In genomic region chr15:101224006-101224906, GRCm38 (mm10) we compare ENCODE assay signal across 8 mouse cellular contexts. TPM values are rescaled to one million over a fixed set of nuclear protein-coding genes. Genes with fewer than 3 reads are reported as not detected.
DNase-seq lines count a peak whose midpoint lies in the region; ATAC-seq and TF ChIP-seq lines count a peak whose summit lies in the region.

Gene Grasp, plus strand, starts transcription at chr15:101224188.

- DNase-seq in CD4-positive, CD25-positive, alpha-beta regulatory T cell, adult 2 months (ENCODE audit: low read depth, low spot score), result peak; percentile 90
- DNase-seq in brain, embryonic 14.5 days (ENCODE audit: low read depth), result peak; percentile 87
- peak; percentile 86 for DNase-seq in forebrain, embryonic 14.5 days (ENCODE audit: low spot score)
- peak; percentile 93 to 95 for DNase-seq in heart, postnatal 10 days
- DNase-seq in kidney, postnatal 4 days, result peak; percentile 92 to 95
- DNase-seq in liver, postnatal 0 days, result peak; percentile 82
- DNase-seq in stomach, postnatal 0 days (ENCODE audit: low spot score), result peak; percentile 90

- H3K27me3 ChIP-seq in forebrain, embryonic 14.5 days (replicated peaks; ENCODE audit: control insufficient read depth, insufficient read depth, low read length), result 0 out of 2 replicates have a peak, but pooled peaks cover 5% of the 10 kb centered on the region
- peaks cover 44% of the 10 kb centered on the region for H3K27me3 ChIP-seq in liver, postnatal 0 days (ENCODE audit: insufficient read depth, low read length)
- peaks cover 21% of the 10 kb centered on the region for H3K27me3 ChIP-seq in neural tube, embryonic 13.5 days
- H3K27me3 ChIP-seq in stomach, postnatal 0 days (ENCODE audit: control insufficient read depth, insufficient read depth, low read length), result no peaks in the 10 kb centered on the region

- no peak for TF ChIP-seq CTCF in brain, embryonic 14.5 days (IDR thresholded peaks at IDR 0.05; ENCODE audit: borderline replicate concordance, extremely low read depth, insufficient read depth, insufficient read length)
- TF ChIP-seq CTCF in liver, postnatal 0 days (IDR thresholded peaks at IDR 0.05; ENCODE audit: low read depth), result no peak
- TF ChIP-seq CTCF in stomach, postnatal 0 days (IDR thresholded peaks at IDR 0.05; ENCODE audit: low read depth), result peak; percentile 45

- peaks cover 24% of the 10 kb centered on the region for H3K4me1 ChIP-seq in forebrain, embryonic 14.5 days (ENCODE audit: control insufficient read depth, insufficient read depth, low read length)
- H3K4me1 ChIP-seq in liver, postnatal 0 days (ENCODE audit: insufficient read depth), result peaks cover 12% of the 10 kb centered on the region; the same call in 1 of the 2 replicates
- H3K4me1 ChIP-seq in neural tube, embryonic 13.5 days (replicated peaks), result peaks cover 66% of the 10 kb centered on the region
- H3K4me1 ChIP-seq in stomach, postnatal 0 days (replicated peaks; ENCODE audit: control insufficient read depth, insufficient read depth), result peaks cover 11% of the 10 kb centered on the region; the same call in 1 of the 2 replicates

- peak within 1 kb of the TSS; percentile 75 for H3K4me3 ChIP-seq in forebrain, embryonic 14.5 days (ENCODE audit: low read depth, low read length)
- H3K4me3 ChIP-seq in liver, postnatal 0 days (ENCODE audit: low read depth, low read length), result peak within 1 kb of the TSS; percentile 64
- H3K4me3 ChIP-seq in neural tube, embryonic 13.5 days, result peak within 1 kb of the TSS; percentile 76
- peak within 1 kb of the TSS; percentile 71 for H3K4me3 ChIP-seq in stomach, postnatal 0 days (ENCODE audit: low read depth, low read length)

- no peaks in the 10 kb centered on the region for H3K9me3 ChIP-seq in forebrain, embryonic 14.5 days (replicated peaks; ENCODE audit: control insufficient read depth, low read length)
- no peaks in the 10 kb centered on the region for H3K9me3 ChIP-seq in liver, postnatal 0 days (ENCODE audit: low read length)
- no peaks in the 10 kb centered on the region for H3K9me3 ChIP-seq in neural tube, embryonic 13.5 days
- no peaks in the 10 kb centered on the region for H3K9me3 ChIP-seq in stomach, postnatal 0 days (ENCODE audit: control insufficient read depth, low read length)

- no peak for TF ChIP-seq EP300 in liver, postnatal 0 days (IDR thresholded peaks at IDR 0.05; ENCODE audit: low read depth)
- no peak for TF ChIP-seq EP300 in stomach, postnatal 0 days (optimal IDR thresholded peaks at IDR 0.05)

- under 1% methylated on average over 75 of the region's 77 CpGs for WGBS in forebrain, embryonic 14.5 days
- WGBS in liver, postnatal 0 days (ENCODE audit: insufficient replicate concordance), result under 1% methylated on average over 75 of the region's 77 CpGs
- under 1% methylated on average over 76 of the region's 77 CpGs for WGBS in neural tube, embryonic 13.5 days
- under 1% methylated on average over 74 of the region's 77 CpGs for WGBS in stomach, postnatal 0 days

- H3K9ac ChIP-seq in forebrain, embryonic 14.5 days (ENCODE audit: low read length), result peak within 1 kb of the TSS; percentile 79
- H3K9ac ChIP-seq in liver, postnatal 0 days (replicated peaks), result peak within 1 kb of the TSS; percentile 59
- H3K9ac ChIP-seq in neural tube, embryonic 13.5 days, result peak within 1 kb of the TSS; percentile 84
- H3K9ac ChIP-seq in stomach, postnatal 0 days (ENCODE audit: low read length), result peak within 1 kb of the TSS; percentile 77

- ATAC-seq in forebrain, embryonic 14.5 days, result peak; percentile 81
- ATAC-seq in liver, postnatal 0 days, result peak; percentile 72
- ATAC-seq in neural tube, embryonic 13.5 days (ENCODE audit: low read depth), result peak; percentile 69
- ATAC-seq in stomach, postnatal 0 days (ENCODE audit: low FRiP score, low TSS enrichment), result peak; percentile 85

- H3K4me2 ChIP-seq in forebrain, embryonic 14.5 days (ENCODE audit: low read length), result peak within 1 kb of the TSS; percentile 95
- H3K4me2 ChIP-seq in liver, postnatal 0 days (ENCODE audit: low read depth, low read length), result peak within 1 kb of the TSS; percentile 90
- H3K4me2 ChIP-seq in neural tube, embryonic 13.5 days, result peak within 1 kb of the TSS; percentile 95
- H3K4me2 ChIP-seq in stomach, postnatal 0 days (replicated peaks; ENCODE audit: low read depth), result peak within 1 kb of the TSS; percentile 94

- intact Hi-C loops in heart, postnatal 10 days (cut with DNase I), result no loop called here

- no peaks in the 10 kb centered on the region for H3K36me3 ChIP-seq in forebrain, embryonic 14.5 days (ENCODE audit: control insufficient read depth, insufficient read depth, low read length)
- no peaks in the 10 kb centered on the region for H3K36me3 ChIP-seq in liver, postnatal 0 days (replicated peaks; ENCODE audit: insufficient read depth, low read length)
- H3K36me3 ChIP-seq in neural tube, embryonic 13.5 days, result peaks cover 3% of the 10 kb centered on the region; the same call in 1 of the 2 replicates
- no peaks in the 10 kb centered on the region; the same call in 1 of the 2 replicates for H3K36me3 ChIP-seq in stomach, postnatal 0 days (ENCODE audit: control insufficient read depth, insufficient read depth, low read length)

- H3K27ac ChIP-seq in forebrain, embryonic 14.5 days (ENCODE audit: low read depth, low read length), result 0 out of 2 replicates have a peak within 1 kb of the TSS, but pooled peaks have one; percentile 27
- H3K27ac ChIP-seq in liver, postnatal 0 days (ENCODE audit: low read depth), result peak within 1 kb of the TSS; percentile 66
- H3K27ac ChIP-seq in neural tube, embryonic 13.5 days (replicated peaks), result peak within 1 kb of the TSS; percentile 64
- H3K27ac ChIP-seq in stomach, postnatal 0 days (replicated peaks), result peak within 1 kb of the TSS; percentile 86

- peak; percentile 59; the same call in 1 of the 2 replicates for TF ChIP-seq POLR2A in brain, embryonic 14.5 days (IDR thresholded peaks at IDR 0.05; ENCODE audit: borderline replicate concordance, extremely low read depth, insufficient read depth, insufficient read length, poor library complexity, severe bottlenecking)

RNA-seq across cellular contexts. Expression of gene Grasp, which starts in this region (rescaled TPM):
- polyA plus RNA-seq in brain, embryonic 14.5 days (2012; rRNA removed), result 4.9 and 6.5 TPM in 2 replicates
- polyA plus RNA-seq in forebrain, embryonic 14.5 days (2014; fragmentation: Nextera tagmentation; extraction: Ambion mirVana), result 0.93 and 1.0 TPM in 2 replicates
- total RNA-seq in heart, postnatal 10 days (2021), result 10 to 100 TPM; 14.9 to 18.0 TPM
- 0.35 and 0.54 TPM in 2 replicates for polyA plus RNA-seq in liver, postnatal 0 days (2015; fragmentation: Nextera tagmentation; extraction: Ambion mirVana)
- 4.4 and 4.8 TPM in 2 replicates for polyA plus RNA-seq in neural tube, embryonic 13.5 days (2015; fragmentation: Nextera tagmentation; extraction: Ambion mirVana)
- 2.0 TPM in 2 replicates for polyA plus RNA-seq in stomach, postnatal 0 days (2015; fragmentation: Nextera tagmentation; extraction: Ambion mirVana)

Comparison
In these comparisons a context has a peak if more than half of its experiments do, and no peak if none do; other contexts are left out.
1. Peak in every context shown above with its lines: DNase-seq, ATAC-seq, H3K4me3 ChIP-seq and H3K27ac ChIP-seq.
2. Peak in DNase-seq, ATAC-seq, H3K4me3 ChIP-seq, H3K27ac ChIP-seq, H3K9ac ChIP-seq and H3K4me2 ChIP-seq in liver, postnatal 0 days; RNA of the gene not detected or under 1 TPM.
3. H3K27ac ChIP-seq: peak in every context shown above with its lines; median percentile 86 in stomach, postnatal 0 days; 66 in liver, postnatal 0 days; 64 in neural tube, embryonic 13.5 days; 27 in forebrain, embryonic 14.5 days.